Mouse (Mus musculus) cerebellum, adult 2 months (tissue): ENCODE results near the gene Vmn1r47.

Experiments
- CTCF ChIP-seq: fragments of 200-500 bp; IDR thresholded peaks from 2 replicates; pipeline ENCODE4 v1.5.1; 2011; ENCODE audit warnings: low read depth, mild to moderate bottlenecking, control low read depth, low read length, moderate library complexity, borderline replicate concordance; ENCODE audit not compliant: insufficient read depth
- POLR2A ChIP-seq: fragments of 200-500 bp; IDR thresholded peaks from 2 replicates; pipeline ENCODE4 v1.6.1; 2011; ENCODE audit warnings: low read length, control low read depth, borderline replicate concordance; ENCODE audit not compliant: insufficient read depth

DNA sequence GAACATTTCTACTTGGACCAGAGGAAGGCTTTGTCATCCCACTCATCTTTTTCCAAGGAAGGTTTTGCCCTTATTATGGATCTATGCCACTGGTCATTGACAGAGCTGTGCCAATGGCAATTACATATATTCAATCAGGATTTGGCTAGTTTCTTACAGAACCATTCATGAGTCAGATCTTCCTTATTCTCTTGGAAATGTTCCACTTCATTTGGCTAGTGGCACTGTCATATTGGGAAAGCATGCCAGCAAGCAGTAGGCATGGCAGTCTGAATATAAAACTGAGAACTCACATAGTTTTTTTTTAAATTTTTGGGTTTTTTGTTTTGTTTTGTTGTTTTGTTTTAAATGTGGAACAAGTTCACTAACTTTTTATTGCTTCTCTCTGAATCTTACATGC lies 49.6 kb upstream of the Vmn1r47 start:
- TF ChIP-seq POLR2A (no peak), CTCF (no peak)
